Mouse (Mus musculus): Measurements from ENCODE around the gene Ttll12.
A peak's percentile ranks its signal among the peaks of the same experiment; 100 is the strongest.

DNA sequence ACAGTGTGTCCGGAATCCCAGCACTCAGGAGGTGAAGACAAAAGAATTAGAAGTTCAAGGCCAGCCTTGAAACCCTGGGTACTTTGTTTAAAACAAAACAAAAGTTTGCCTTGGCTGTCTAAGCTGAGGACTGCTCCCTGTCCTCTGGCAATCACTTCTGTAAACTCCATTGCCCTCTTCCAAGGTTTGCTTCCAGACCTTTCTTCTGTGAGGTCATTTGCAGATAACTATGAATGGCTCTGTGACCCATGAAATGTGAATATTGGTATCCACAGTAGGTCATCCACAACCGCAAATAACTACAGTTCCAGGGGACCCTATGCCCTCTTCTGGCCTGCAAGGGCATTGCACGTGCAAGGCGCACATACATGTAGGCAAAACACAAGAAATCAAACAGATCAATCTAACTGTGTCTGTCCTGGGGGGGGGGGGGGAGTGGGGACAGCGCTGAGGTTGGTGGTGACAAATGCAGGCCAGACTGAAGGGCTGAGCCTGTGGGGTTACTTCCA, 62.9 kb downstream of the Ttll12 start:
- TF ChIP-seq CTCF (conservative IDR thresholded peaks at IDR 0.05; ENCODE audit: low read length) (peak; percentile 78), POU5F1 (IDR thresholded peaks at IDR 0.05; ENCODE audit: borderline replicate concordance, low read length) (no peak), NANOG (IDR thresholded peaks at IDR 0.05; ENCODE audit: borderline replicate concordance, low read length) (no peak)
